Mouse (Mus musculus): ENCODE results near the gene Azin2. TPM values are rescaled to one million over a fixed set of nuclear protein-coding genes. Genes with fewer than 3 reads are reported as not detected.

The Azin2 gene
- polyA plus RNA-seq, 1 experiment from 2014 or later = 13.7 TPM

DNA sequence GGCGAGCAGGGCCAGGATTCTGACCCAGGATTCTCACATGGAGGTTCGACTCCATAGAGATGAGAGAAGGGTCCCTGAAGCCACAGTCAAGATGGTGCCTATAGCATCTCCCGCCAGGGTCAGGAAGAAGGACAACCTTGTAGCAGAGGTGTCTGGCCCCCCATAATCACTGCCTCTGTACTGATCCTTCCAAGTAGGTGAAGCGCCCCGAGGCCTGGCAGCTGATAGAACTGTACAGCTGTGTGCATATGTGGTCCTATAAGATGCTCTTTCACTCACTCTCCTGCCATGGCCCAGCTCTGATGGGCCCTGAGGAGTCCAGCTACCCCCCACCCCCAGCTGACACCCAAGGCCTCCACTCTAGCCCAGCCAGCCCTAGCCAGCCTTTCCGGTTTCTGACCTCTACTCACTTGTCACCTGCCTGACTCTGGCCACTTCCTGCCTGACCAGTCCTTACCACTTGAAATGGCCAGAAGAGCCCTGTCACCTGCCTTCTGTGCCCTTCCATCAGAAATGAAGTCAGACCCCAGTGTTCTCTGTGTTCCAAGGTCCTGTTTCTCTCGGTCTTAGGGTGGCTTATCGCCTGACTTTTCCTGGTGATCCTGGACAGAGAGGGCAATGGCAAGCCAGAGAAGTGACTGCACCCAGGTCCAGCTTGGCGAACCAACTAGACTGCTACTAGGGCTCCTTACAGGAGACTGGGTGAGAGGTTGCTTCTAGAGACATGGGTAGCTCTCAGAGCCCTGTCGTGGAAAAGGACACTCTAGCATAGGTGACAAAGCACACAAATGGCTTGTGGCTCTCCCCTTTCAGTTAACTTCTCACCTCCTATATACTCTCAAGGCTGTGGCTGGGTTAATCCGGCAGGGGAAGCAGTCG lies 72.3 kb downstream of the Azin2 start:
- no peaks in the 10 kb centered on the region for H3K36me3 ChIP-seq
- no peak overlapping the region for H3K4me3 ChIP-seq
- H3K9ac ChIP-seq (replicated peaks) = no peak overlapping the region
- H3K4me2 ChIP-seq (replicated peaks) = no peak overlapping the region
- H3K4me1 ChIP-seq = peaks cover 34% of the 10 kb centered on the region
- ATAC-seq (replicated peaks) = no peak
- 90% methylated on average over 12 of the region's 12 CpGs for WGBS
- no peak overlapping the region for H3K27ac ChIP-seq (replicated peaks)
- no peaks in the 10 kb centered on the region for H3K27me3 ChIP-seq
- H3K9me3 ChIP-seq = no peaks in the 10 kb centered on the region

GRCm38 (mm10) chr4:128888436-128888990 lies 73.7 kb downstream of the Azin2 start:
- no peak overlapping the region for H3K4me2 ChIP-seq (replicated peaks)
- H3K27ac ChIP-seq (replicated peaks) = no peak overlapping the region
- H3K36me3 ChIP-seq = no peaks in the 10 kb centered on the region
- peaks cover 44% of the 10 kb centered on the region for H3K4me1 ChIP-seq
- H3K9ac ChIP-seq (replicated peaks) = no peak overlapping the region
- no peak for ATAC-seq (replicated peaks)
- H3K9me3 ChIP-seq = no peaks in the 10 kb centered on the region
- no peaks in the 10 kb centered on the region for H3K27me3 ChIP-seq
- 90% methylated on average over 6 of the region's 6 CpGs for WGBS
- H3K4me3 ChIP-seq = no peak overlapping the region

DNA sequence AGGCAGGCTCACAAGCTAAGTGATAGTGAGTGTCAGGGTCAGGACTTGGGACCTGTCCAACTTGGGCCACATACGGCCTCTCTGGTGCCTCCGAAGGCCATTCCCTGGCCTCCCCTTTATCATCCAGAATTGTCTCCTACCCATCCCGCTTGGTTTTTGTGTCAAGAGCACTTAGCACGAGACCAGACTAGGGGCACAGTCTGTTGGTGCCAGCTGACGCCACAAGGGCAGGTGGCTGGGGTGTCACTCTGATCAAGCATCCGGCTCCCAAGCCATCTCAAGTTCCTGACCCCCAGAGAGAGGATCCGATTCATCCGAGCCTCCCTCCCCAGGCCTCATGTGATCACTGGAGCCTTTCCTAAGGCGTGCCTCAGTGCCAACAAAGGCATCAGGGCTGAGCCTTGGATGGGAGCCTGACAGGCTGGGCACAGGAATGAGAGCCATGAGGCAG lies 74.6 kb downstream of the Azin2 start:
- Histone ChIP-seq H3K4me2 (replicated peaks) (no peak overlapping the region), H3K27ac (replicated peaks) (no peak overlapping the region), H3K9ac (replicated peaks) (no peak overlapping the region), H3K4me3 (no peak overlapping the region), H3K27me3 (no peaks in the 10 kb centered on the region), H3K36me3 (no peaks in the 10 kb centered on the region), H3K4me1 (peaks cover 46% of the 10 kb centered on the region), H3K9me3 (no peaks in the 10 kb centered on the region)
- WGBS = 43% methylated on average over 9 of the region's 9 CpGs
- no peak for ATAC-seq (replicated peaks)

DNA sequence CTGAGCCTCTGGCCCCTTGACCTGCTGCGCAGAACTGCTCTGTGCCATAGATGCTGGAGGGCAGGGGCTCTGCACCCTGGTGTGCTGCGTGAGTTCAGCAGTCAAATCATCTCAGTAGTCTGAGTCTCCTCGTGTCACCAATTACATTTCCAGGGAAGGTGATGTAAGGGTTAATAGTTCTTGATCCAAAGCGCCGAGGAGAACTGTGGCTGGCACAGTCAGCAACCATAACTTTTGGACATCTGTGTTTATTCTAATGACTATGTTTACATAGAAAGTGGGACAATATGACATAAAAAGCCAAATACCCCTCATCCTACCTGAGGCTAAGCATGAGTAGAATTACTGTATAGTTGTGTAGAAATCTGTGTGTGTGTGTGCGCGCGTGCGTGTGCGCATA lies 75.2 kb downstream of the Azin2 start:
- 68% methylated on average over 10 of the region's 10 CpGs for WGBS
- H3K4me3 ChIP-seq = no peak overlapping the region
- no peak overlapping the region for H3K27ac ChIP-seq (replicated peaks)
- H3K9me3 ChIP-seq = no peaks in the 10 kb centered on the region
- H3K36me3 ChIP-seq = no peaks in the 10 kb centered on the region
- no peaks in the 10 kb centered on the region for H3K27me3 ChIP-seq
- no peak overlapping the region for H3K9ac ChIP-seq (replicated peaks)
- ATAC-seq (replicated peaks) = no peak
- peaks cover 46% of the 10 kb centered on the region for H3K4me1 ChIP-seq
- 0 out of 2 replicates have a peak overlapping the region, but pooled peaks have one; percentile 2 for H3K4me2 ChIP-seq (replicated peaks)

DNA sequence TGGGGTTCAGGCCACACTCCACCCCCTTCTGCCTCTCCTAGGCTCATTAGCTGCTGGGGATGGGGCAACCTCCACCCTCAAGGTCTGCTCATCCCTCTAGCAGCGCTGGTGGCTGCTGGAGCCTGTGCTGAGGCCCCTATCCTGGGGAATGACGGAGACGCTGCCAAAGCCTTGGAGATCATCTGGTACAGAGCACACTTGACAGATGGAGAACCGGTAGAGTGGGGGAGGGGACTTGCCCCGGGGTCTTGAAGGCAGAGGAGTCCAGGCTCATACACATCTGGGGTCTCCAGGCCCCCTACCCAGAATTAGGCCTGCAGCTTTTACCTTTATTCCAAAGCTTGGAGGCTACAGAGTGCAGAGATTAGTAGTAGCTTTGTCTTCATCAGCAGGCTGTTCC lies 75.7 kb downstream of the Azin2 start:
- Histone ChIP-seq H3K4me1 (peaks cover 44% of the 10 kb centered on the region), H3K36me3 (no peaks in the 10 kb centered on the region), H3K4me3 (no peak overlapping the region), H3K4me2 (replicated peaks) (0 out of 2 replicates have a peak overlapping the region, but pooled peaks have one; percentile 2), H3K9ac (replicated peaks) (no peak overlapping the region), H3K27me3 (no peaks in the 10 kb centered on the region), H3K9me3 (no peaks in the 10 kb centered on the region), H3K27ac (replicated peaks) (no peak overlapping the region)
- 43% methylated on average over 5 of the region's 5 CpGs for WGBS
- no peak for ATAC-seq (replicated peaks)

DNA sequence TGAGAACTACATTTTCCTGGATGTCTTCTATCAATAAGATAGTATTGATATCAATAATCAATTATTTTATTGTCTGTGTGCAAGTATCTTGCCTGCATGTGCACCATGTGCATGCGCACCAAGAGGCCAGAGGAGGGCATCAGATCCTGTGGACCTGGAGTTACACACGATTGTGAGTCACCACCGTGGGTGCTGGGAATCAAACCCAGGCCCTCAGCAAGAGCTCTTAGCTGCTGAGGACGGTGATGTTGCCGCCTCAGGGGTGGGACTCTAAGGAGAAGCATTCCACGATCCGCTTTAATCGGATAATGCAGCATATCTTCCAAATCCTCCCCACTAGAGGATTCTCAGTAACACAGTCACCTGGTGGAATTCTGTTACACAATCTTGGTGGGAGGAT lies 76.7 kb downstream of the Azin2 start:
- H3K4me3 ChIP-seq = no peak overlapping the region
- peaks cover 35% of the 10 kb centered on the region for H3K4me1 ChIP-seq
- WGBS = 98% methylated on average over 8 of the region's 8 CpGs
- no peak overlapping the region for H3K27ac ChIP-seq (replicated peaks)
- ATAC-seq (replicated peaks) = no peak
- no peaks in the 10 kb centered on the region for H3K36me3 ChIP-seq
- no peaks in the 10 kb centered on the region for H3K9me3 ChIP-seq
- no peak overlapping the region for H3K9ac ChIP-seq (replicated peaks)
- H3K27me3 ChIP-seq = no peaks in the 10 kb centered on the region
- no peak overlapping the region for H3K4me2 ChIP-seq (replicated peaks)

DNA sequence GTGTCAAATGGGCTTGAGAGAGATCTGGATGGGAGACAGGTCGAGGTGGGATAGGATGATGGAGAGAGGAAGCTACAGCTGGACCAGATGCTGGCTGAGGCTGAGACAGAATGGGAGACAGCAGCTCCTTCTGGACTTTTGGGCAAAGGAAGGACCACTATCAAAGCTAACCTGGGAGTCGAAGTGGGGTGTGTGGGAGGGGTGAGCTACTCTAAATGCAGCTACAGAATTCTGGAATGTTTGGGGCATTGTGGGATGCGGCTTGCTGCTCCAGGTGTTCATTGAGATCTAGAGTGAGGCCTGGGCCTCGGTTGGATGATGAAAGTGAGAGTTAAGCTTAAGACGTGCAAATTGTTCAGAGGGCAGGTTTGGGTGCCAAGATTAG lies 77.5 kb downstream of the Azin2 start:
- Histone ChIP-seq H3K27me3 (no peaks in the 10 kb centered on the region), H3K9me3 (no peaks in the 10 kb centered on the region), H3K4me3 (peak overlapping the region; percentile 65), H3K36me3 (no peaks in the 10 kb centered on the region), H3K4me1 (peaks cover 35% of the 10 kb centered on the region), H3K4me2 (replicated peaks) (peak overlapping the region; percentile 98), H3K9ac (replicated peaks) (peak overlapping the region; percentile 76), H3K27ac (replicated peaks) (no peak overlapping the region)
- no peak; the same call in 1 of the 2 replicates for ATAC-seq (replicated peaks)
- 56% methylated on average over 5 of the region's 5 CpGs for WGBS

- peak overlapping the region; percentile 98 for H3K4me2 ChIP-seq (replicated peaks)
- H3K27ac ChIP-seq (replicated peaks) = peak overlapping the region; percentile 64
- peaks cover 42% of the 10 kb centered on the region for H3K4me1 ChIP-seq
- peak overlapping the region; percentile 65 for H3K4me3 ChIP-seq
- H3K9ac ChIP-seq (replicated peaks) = peak overlapping the region; percentile 76
- H3K36me3 ChIP-seq = no peaks in the 10 kb centered on the region
- H3K9me3 ChIP-seq = no peaks in the 10 kb centered on the region
- ATAC-seq (replicated peaks) = peak; percentile 66
- WGBS = under 1% methylated on average over 93 of the region's 94 CpGs
- H3K27me3 ChIP-seq = no peaks in the 10 kb centered on the region
Measured at GRCm38 (mm10) chr4:128883801-128884710, 78.2 kb downstream of the Azin2 start.

GRCm38 (mm10) chr4:128883379-128883781 lies 78.9 kb downstream of the Azin2 start, which contains the start of gene Trim62:
Trim62 (plus strand) TSS chr4:128883580.
- H3K9me3 ChIP-seq = no peaks in the 10 kb centered on the region
- peak within 1 kb of the TSS; percentile 65 for H3K4me3 ChIP-seq
- H3K4me1 ChIP-seq = peaks cover 48% of the 10 kb centered on the region
- under 1% methylated on average over 37 of the region's 37 CpGs for WGBS
- H3K36me3 ChIP-seq = no peaks in the 10 kb centered on the region
- H3K27ac ChIP-seq (replicated peaks) = peak within 1 kb of the TSS; percentile 64
- H3K9ac ChIP-seq (replicated peaks) = peak within 1 kb of the TSS; percentile 76
- peak; percentile 63 for ATAC-seq (replicated peaks)
- peak within 1 kb of the TSS; percentile 98 for H3K4me2 ChIP-seq (replicated peaks)
- no peaks in the 10 kb centered on the region for H3K27me3 ChIP-seq

All from forebrain, embryonic 15.5 days (tissue).